Mouse (Mus musculus) cortical plate, adult 2 months (tissue): ENCODE data around the gene Nubp2. TPM values are rescaled to one million over a fixed set of nuclear protein-coding genes. Genes with fewer than 3 reads are reported as not detected.

Experiments
- H3K27ac ChIP-seq: fragments of 200-500 bp; 2 replicates; pipeline ENCODE4 v1.5.1; 2012; ENCODE audit warnings: low read length, control low read depth, inconsistent platforms; ENCODE audit not compliant: insufficient read depth
- H3K4me1 ChIP-seq: fragments of 200-500 bp; 2 replicates; pipeline ENCODE4 v1.6.1; 2011; ENCODE audit warnings: low read length; ENCODE audit not compliant: control insufficient read depth, insufficient read depth
- H3K4me3 ChIP-seq: fragments of 200-500 bp; 2 replicates; pipeline ENCODE4 v1.5.1; 2011; ENCODE audit warnings: mild to moderate bottlenecking, low read length, control low read depth; ENCODE audit not compliant: insufficient read depth
- CTCF ChIP-seq: fragments of 200-500 bp; IDR thresholded peaks from 2 replicates; pipeline ENCODE4 v1.5.1; 2011; ENCODE audit warnings: mild to moderate bottlenecking, control low read depth, low read length; ENCODE audit not compliant: insufficient read depth; ENCODE audit errors: extremely low read depth
- POLR2A ChIP-seq: fragments of 200-500 bp; IDR thresholded peaks from 2 replicates; pipeline ENCODE4 v1.6.1; 2011; ENCODE audit warnings: mild to moderate bottlenecking, low read length, control low read depth; ENCODE audit not compliant: insufficient read depth; ENCODE audit errors: extremely low read depth
- polyA plus RNA-seq: library from polyadenylated mRNA; depleted of rRNA; stranded (reverse); fragments of >200 nt; gene quantifications from 2 replicates; pipeline ENCODE4 v1.2.3, GENCODE M21; 2012

The Nubp2 gene
- polyA plus RNA-seq, 1 experiment = 27.3 TPM

GRCm38 (mm10) chr17:24855838-24856464 is 30.2 kb downstream of the Nubp2 start:
- Histone ChIP-seq H3K4me1 (peaks cover 5% of the 10 kb centered on the region; the same call in 1 of the 2 replicates), H3K4me3 (no peak overlapping the region), H3K27ac (no peak overlapping the region)
- TF ChIP-seq CTCF (no peak), POLR2A (no peak)

DNA sequence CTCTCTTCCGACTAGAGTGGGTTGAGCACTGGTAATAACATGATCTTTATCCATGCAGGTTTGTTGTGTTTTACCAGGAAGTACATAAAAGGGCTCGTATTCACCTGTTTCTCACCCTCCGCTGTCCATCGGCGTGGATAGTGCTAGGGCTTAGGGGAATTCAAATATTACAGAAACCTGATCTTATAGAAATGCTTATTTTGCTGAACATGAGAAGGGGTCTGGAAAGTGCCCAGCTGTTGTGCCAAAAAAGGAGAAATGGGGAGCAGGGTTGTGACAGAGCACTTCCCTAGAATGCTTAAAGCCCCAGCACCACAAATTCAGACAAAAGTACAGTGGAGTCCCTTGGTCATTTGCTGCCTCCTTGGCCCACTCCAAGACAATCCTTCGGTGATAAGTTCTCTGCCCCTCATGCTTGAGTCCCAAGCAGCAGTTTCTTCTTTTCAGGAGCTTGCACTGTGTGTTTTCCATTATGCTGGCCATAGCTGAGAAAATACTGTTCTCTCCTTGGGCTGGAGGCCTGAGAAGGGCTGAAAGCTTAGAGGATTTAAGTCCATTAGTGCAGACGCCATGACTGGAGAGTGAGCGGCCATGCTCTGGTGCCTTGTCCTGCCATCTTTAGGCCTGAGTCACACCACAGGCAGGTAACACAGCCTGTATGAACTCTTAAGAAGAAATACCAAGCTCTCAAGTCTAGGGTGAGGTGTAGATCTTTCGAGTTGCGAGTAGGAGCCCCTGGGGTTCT is 34.6 kb downstream of the Nubp2 start:
- peak overlapping the region; percentile 72 for H3K4me3 ChIP-seq
- H3K4me1 ChIP-seq = peaks cover 8% of the 10 kb centered on the region
- no peak overlapping the region for H3K27ac ChIP-seq
- TF ChIP-seq POLR2A = no peak
- no peak for TF ChIP-seq CTCF

DNA sequence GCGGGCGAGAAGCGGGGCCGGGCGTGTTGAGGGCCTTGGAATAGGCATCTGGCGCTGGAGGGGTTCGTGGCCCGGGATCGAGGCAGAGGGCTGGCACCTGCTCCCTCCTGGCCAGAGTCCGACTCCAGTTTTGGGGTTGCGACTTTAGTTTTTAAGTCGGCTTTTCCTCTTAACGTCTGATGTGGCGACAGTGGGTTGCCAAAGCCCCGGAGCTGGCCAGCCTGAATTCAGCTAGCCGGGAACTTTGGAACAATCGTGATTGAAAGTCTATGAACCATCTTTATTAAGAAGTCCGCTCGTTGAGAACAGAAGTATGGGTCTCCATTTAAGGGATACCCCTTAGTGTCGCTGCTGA is 35.4 kb downstream of the Nubp2 start:
- Histone ChIP-seq H3K4me1 (peaks cover 8% of the 10 kb centered on the region), H3K4me3 (peak overlapping the region; percentile 72), H3K27ac (0 out of 2 replicates have a peak overlapping the region, but pooled peaks have one; percentile 11)
- TF ChIP-seq CTCF (no peak), POLR2A (no peak)

DNA sequence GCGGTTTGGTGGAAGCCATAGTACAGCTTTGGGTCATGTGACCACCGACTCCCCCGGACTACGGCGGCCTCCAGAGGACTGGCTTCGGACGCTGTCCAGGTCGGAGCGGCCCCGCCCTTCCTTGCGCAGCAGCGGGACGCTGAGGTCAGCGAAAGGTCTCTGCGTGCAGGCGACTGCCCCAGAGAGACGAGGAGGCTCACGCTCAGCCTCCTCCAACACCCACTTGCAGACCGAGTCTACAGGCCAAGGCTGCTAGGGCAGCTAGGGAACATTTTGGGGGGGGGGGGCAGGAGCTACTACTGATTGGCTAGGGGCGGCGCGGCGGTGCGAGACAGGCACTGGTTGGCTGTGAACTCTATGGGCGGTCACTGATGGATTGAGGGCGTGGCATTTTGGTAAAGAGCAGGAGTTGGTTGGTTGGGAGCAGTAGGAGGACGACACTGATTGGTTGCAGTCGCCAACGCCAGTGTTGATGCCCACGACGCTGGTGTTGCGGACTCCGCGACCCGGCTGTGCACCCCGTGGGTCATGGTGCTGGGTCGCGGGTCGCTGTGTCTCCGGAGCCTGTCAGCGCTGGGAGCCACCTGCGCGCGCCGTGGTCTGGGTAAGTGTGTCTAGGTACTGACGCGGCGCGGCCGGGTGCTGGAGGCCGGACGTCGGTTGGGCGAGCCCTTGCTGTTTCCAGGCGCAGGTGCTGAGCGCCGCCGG is 35.9 kb downstream of the Nubp2 start, which contains the start of gene Fahd1:
Fahd1 (minus strand) TSS at position 300 of the 708 bp plus-strand sequence.
- TF ChIP-seq POLR2A = peak; percentile 75; the same call in 1 of the 2 replicates
- no peak for TF ChIP-seq CTCF
- H3K4me1 ChIP-seq = peaks cover 8% of the 10 kb centered on the region
- H3K27ac ChIP-seq = peak within 1 kb of the TSS; percentile 96
- peak within 1 kb of the TSS; percentile 72 for H3K4me3 ChIP-seq

GRCm38 (mm10) chr17:24849733-24850064 is 36.5 kb downstream of the Nubp2 start:
- Histone ChIP-seq H3K27ac (peak overlapping the region; percentile 96), H3K4me1 (peaks cover 8% of the 10 kb centered on the region), H3K4me3 (peak overlapping the region; percentile 72)
- TF ChIP-seq POLR2A = peak; percentile 54
- TF ChIP-seq CTCF = no peak

DNA sequence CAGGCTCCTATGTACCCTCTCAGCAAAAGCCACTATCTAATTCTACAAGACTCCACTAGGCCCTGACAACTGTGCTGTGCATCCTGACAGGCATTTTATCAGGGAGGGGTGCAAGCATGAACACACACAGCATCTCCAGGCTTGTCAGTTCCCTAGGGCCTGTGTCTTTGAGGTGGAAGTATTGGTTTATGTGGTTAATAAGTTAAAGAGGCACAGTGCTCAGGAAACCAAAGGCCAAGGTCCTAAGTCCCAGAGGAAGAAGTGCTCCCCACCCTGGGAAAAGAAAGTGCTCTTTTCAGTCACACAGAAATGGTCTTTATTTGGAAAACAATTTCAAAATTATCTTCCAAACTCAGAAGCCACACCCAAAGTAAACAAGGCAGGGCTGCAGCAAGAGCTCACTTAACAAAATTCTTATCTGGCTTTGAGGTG is 37.5 kb downstream of the Nubp2 start:
- no peak overlapping the region for H3K27ac ChIP-seq
- TF ChIP-seq POLR2A (no peak), CTCF (no peak)
- no peak overlapping the region for H3K4me3 ChIP-seq
- peaks cover 8% of the 10 kb centered on the region for H3K4me1 ChIP-seq

- Histone ChIP-seq H3K4me3 (no peak overlapping the region), H3K27ac (no peak overlapping the region), H3K4me1 (peaks cover 8% of the 10 kb centered on the region)
- no peak for TF ChIP-seq POLR2A
- no peak for TF ChIP-seq CTCF
Measured at GRCm38 (mm10) chr17:24847386-24847785, 38.8 kb downstream of the Nubp2 start.

DNA sequence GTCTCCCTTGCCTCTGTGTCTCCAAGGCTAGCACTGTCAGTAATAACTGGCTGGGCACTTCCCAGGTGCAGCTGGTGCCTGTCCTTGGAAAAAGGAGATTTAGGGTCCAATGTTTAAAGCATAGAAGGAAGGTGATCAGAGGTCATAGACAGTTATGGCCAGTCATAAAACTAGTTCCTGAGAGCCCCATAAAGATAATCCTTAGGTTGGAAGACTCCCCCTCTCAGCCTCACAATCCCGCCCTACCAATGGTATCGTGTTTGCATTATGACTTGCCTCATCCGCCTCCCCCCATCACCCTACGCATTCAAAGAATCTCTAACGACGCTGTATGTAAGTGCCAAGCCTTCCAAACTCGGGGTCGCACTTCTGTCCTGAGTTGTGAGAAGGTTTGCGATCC is 41.6 kb downstream of the Nubp2 start:
- TF ChIP-seq CTCF = no peak
- TF ChIP-seq POLR2A = no peak
- Histone ChIP-seq H3K4me1 (peaks cover 5% of the 10 kb centered on the region), H3K4me3 (no peak overlapping the region), H3K27ac (no peak overlapping the region)

- no peak for TF ChIP-seq CTCF
- TF ChIP-seq POLR2A = no peak
- Histone ChIP-seq H3K27ac (no peak overlapping the region), H3K4me1 (peaks cover 3% of the 10 kb centered on the region; the same call in 1 of the 2 replicates), H3K4me3 (no peak overlapping the region)
Measured at GRCm38 (mm10) chr17:24842631-24843030, 43.5 kb downstream of the Nubp2 start.
